Mouse (Mus musculus) C2C12 (cell line): Measurements from ENCODE around the gene Atxn10. TPM values are rescaled to one million over a fixed set of nuclear protein-coding genes. Genes with fewer than 3 reads are reported as not detected.

ENCODE experiments used
- H3K27me3 ChIP-seq: one replicate; pipeline ENCODE4 v1.6.1; 2011; ENCODE audit not compliant: control insufficient read depth, insufficient read depth, insufficient read length
- H3K36me3 ChIP-seq: one replicate; pipeline ENCODE4 v1.6.1; 2011; ENCODE audit not compliant: control insufficient read depth, insufficient read depth
- H3K4me3 ChIP-seq: one replicate; pipeline ENCODE4 v1.5.1; 2011; ENCODE audit warnings: mild to moderate bottlenecking, control low read depth; ENCODE audit not compliant: poor library complexity, insufficient read depth, severe bottlenecking
- H3K79me2 ChIP-seq: one replicate; pipeline ENCODE4 v1.6.1; 2011; ENCODE audit not compliant: control insufficient read depth, insufficient read depth
- H3K79me3 ChIP-seq: one replicate; pipeline ENCODE4 v1.6.1; 2011; ENCODE audit warnings: low read depth, control low read depth
- H3ac ChIP-seq: one replicate; pipeline ENCODE3; 2011; ENCODE audit warnings: low read depth; ENCODE audit not compliant: control insufficient read depth, insufficient read length
- CEBPB ChIP-seq: IDR thresholded peaks from one replicate; pipeline ENCODE4 v1.6.1; 2011; ENCODE audit warnings: low read depth, mild to moderate bottlenecking, control low read depth, moderate library complexity
- CTCF ChIP-seq: IDR thresholded peaks from one replicate; pipeline ENCODE4 v1.5.1; 2011; ENCODE audit not compliant: control insufficient read depth, insufficient read depth, insufficient read length
- FOSL1 ChIP-seq: IDR thresholded peaks from one replicate; pipeline ENCODE4 v1.8.0; 2011; ENCODE audit warnings: mild to moderate bottlenecking, low read length; ENCODE audit not compliant: poor library complexity, insufficient read depth, severe bottlenecking
- MAX ChIP-seq: IDR thresholded peaks from one replicate; pipeline ENCODE4 v1.6.1; 2011; ENCODE audit warnings: mild to moderate bottlenecking, control low read depth
- MYOD1 ChIP-seq: IDR thresholded peaks from one replicate; pipeline ENCODE4 v1.6.1; 2011; ENCODE audit warnings: low read depth; ENCODE audit not compliant: control insufficient read depth, insufficient read length
- MYOG ChIP-seq: IDR thresholded peaks from one replicate; pipeline ENCODE4 v1.6.1; 2011; ENCODE audit not compliant: control insufficient read depth, insufficient read length; ENCODE audit errors: extremely low read depth
- USF1 ChIP-seq: IDR thresholded peaks from one replicate; pipeline ENCODE4 v1.6.1; 2011; ENCODE audit warnings: low read depth, mild to moderate bottlenecking, control low read depth, moderate library complexity
- polyA plus RNA-seq: library from polyadenylated mRNA; unstranded; fragments of >200 nt; fragmentation: generic; extraction: Trizol; gene quantifications from one replicate; pipeline ENCODE4 v1.2.1, GENCODE M21; 2012; ENCODE audit warnings: missing spikeins

Atxn10 gene
- polyA plus RNA-seq, 1 experiment: 149 TPM

- H3K36me3 ChIP-seq: peaks cover 69% of the 10 kb centered on the region
- no peak overlapping the region for H3ac ChIP-seq
- H3K79me3 ChIP-seq: no peaks in the 10 kb centered on the region
- no peaks in the 10 kb centered on the region for H3K27me3 ChIP-seq
- no peaks in the 10 kb centered on the region for H3K79me2 ChIP-seq
- no peak for TF ChIP-seq FOSL1
- H3K4me3 ChIP-seq: no peak overlapping the region
Observed at GRCm38 (mm10) chr15:85395360-85395759, 59.3 kb downstream of the Atxn10 start.

GRCm38 (mm10) chr15:85401926-85402325 is 65.9 kb downstream of the Atxn10 start:
- Histone ChIP-seq H3K27me3 (no peaks in the 10 kb centered on the region), H3K36me3 (peaks cover 39% of the 10 kb centered on the region), H3K4me3 (no peak overlapping the region), H3K79me3 (no peaks in the 10 kb centered on the region), H3ac (no peak overlapping the region), H3K79me2 (no peaks in the 10 kb centered on the region)
- no peak for TF ChIP-seq MYOG
- TF ChIP-seq CTCF: no peak
- TF ChIP-seq FOSL1: no peak
- TF ChIP-seq MAX: no peak
- no peak for TF ChIP-seq USF1
- no peak for TF ChIP-seq CEBPB
- no peak for TF ChIP-seq MYOD1

GRCm38 (mm10) chr15:85403256-85403731 is 67.2 kb downstream of the Atxn10 start:
- no peak overlapping the region for H3K4me3 ChIP-seq
- peaks cover 2% of the 10 kb centered on the region for H3K79me2 ChIP-seq
- no peak overlapping the region for H3ac ChIP-seq
- H3K36me3 ChIP-seq: peaks cover 33% of the 10 kb centered on the region
- H3K27me3 ChIP-seq: no peaks in the 10 kb centered on the region
- TF ChIP-seq MAX: no peak
- TF ChIP-seq MYOG: no peak
- TF ChIP-seq CTCF: no peak
- no peak for TF ChIP-seq CEBPB
- TF ChIP-seq USF1: no peak
- TF ChIP-seq FOSL1: no peak
- TF ChIP-seq MYOD1: no peak
- H3K79me3 ChIP-seq: no peaks in the 10 kb centered on the region

- TF ChIP-seq MYOG: no peak
- no peak for TF ChIP-seq FOSL1
- TF ChIP-seq CEBPB: no peak
- no peak for TF ChIP-seq MYOD1
- no peak for TF ChIP-seq USF1
- no peak for TF ChIP-seq CTCF
- no peak for TF ChIP-seq MAX
- H3K27me3 ChIP-seq: no peaks in the 10 kb centered on the region
- peaks cover 33% of the 10 kb centered on the region for H3K36me3 ChIP-seq
- H3ac ChIP-seq: no peak overlapping the region
- H3K79me2 ChIP-seq: peaks cover 8% of the 10 kb centered on the region
- H3K79me3 ChIP-seq: no peaks in the 10 kb centered on the region
- no peak overlapping the region for H3K4me3 ChIP-seq
Observed at GRCm38 (mm10) chr15:85404739-85405138, 68.7 kb downstream of the Atxn10 start.

- H3K4me3 ChIP-seq: no peak overlapping the region
- H3K27me3 ChIP-seq: no peaks in the 10 kb centered on the region
- peaks cover 8% of the 10 kb centered on the region for H3K79me2 ChIP-seq
- H3ac ChIP-seq: no peak overlapping the region
- H3K79me3 ChIP-seq: no peaks in the 10 kb centered on the region
- peaks cover 27% of the 10 kb centered on the region for H3K36me3 ChIP-seq
- no peak for TF ChIP-seq CEBPB
- TF ChIP-seq MYOD1: no peak
- no peak for TF ChIP-seq MYOG
- no peak for TF ChIP-seq FOSL1
- TF ChIP-seq MAX: no peak
- no peak for TF ChIP-seq USF1
- no peak for TF ChIP-seq CTCF
Observed at GRCm38 (mm10) chr15:85405567-85405966, 69.5 kb downstream of the Atxn10 start.

- peaks cover 14% of the 10 kb centered on the region for H3K36me3 ChIP-seq
- H3K4me3 ChIP-seq: no peak overlapping the region
- peaks cover 8% of the 10 kb centered on the region for H3K79me2 ChIP-seq
- H3ac ChIP-seq: no peak overlapping the region
- no peak for TF ChIP-seq CEBPB
- no peak for TF ChIP-seq MYOG
- TF ChIP-seq MAX: no peak
- no peak for TF ChIP-seq MYOD1
- H3K27me3 ChIP-seq: no peaks in the 10 kb centered on the region
- no peaks in the 10 kb centered on the region for H3K79me3 ChIP-seq
Observed at GRCm38 (mm10) chr15:85406846-85407245, 70.8 kb downstream of the Atxn10 start.
